Mouse (Mus musculus) bone marrow, adult 2 months (tissue): ENCODE measurements around the gene Ttf2. TPM values are rescaled to one million over a fixed set of nuclear protein-coding genes. Genes with fewer than 3 reads are reported as not detected.

Source experiments
- H3K27ac ChIP-seq: fragments of 200-500 bp; 2 replicates; pipeline ENCODE4 v1.5.1; 2012; ENCODE audit warnings: low read depth, mild to moderate bottlenecking, control low read depth, inconsistent platforms, low read length; ENCODE audit not compliant: control insufficient read depth, poor library complexity, insufficient read depth
- H3K4me1 ChIP-seq: fragments of 200-500 bp; 2 replicates; pipeline ENCODE4 v1.6.1; 2011; ENCODE audit warnings: low read length; ENCODE audit not compliant: control insufficient read depth, insufficient read depth
- H3K4me3 ChIP-seq: fragments of 200-500 bp; replicated peaks from 2 replicates; pipeline ENCODE3; 2011; ENCODE audit warnings: mild to moderate bottlenecking, low read depth, low read length, control low read depth; ENCODE audit not compliant: control insufficient read depth
- CTCF ChIP-seq: fragments of 200-500 bp; IDR thresholded peaks from 2 replicates; pipeline ENCODE4 v1.5.1; 2011; ENCODE audit warnings: low read length, control low read depth; ENCODE audit not compliant: control insufficient read depth, insufficient read depth
- POLR2A ChIP-seq: fragments of 200-500 bp; IDR thresholded peaks from 2 replicates; pipeline ENCODE4 v1.6.1; 2011; ENCODE audit warnings: low read depth, mild to moderate bottlenecking, control low read depth, low read length, borderline replicate concordance; ENCODE audit not compliant: control insufficient read depth
- WGBS: fragments of 180-500 bp; shearing (Covaris S2); methylation state at CpG from one replicate; pipeline ENCODE4 v1.1.7; 2018; 5-methylcytosine and 5-hydroxymethylcytosine counted together
- polyA plus RNA-seq: library from polyadenylated mRNA; stranded (reverse); fragments of >200 nt; gene quantifications from 2 replicates; pipeline ENCODE4 v1.2.4, GENCODE M21; 2011; ENCODE audit warnings: low replicate concordance; ENCODE audit not compliant: missing spikeins, insufficient read depth, insufficient read length

The Ttf2 gene
- polyA plus RNA-seq, 1 experiment = 14.0 TPM

GRCm38 (mm10) chr3:100961501-100961900 is 8.0 kb downstream of the Ttf2 start:
- Histone ChIP-seq H3K4me3 (no peak overlapping the region), H3K27ac (no peak overlapping the region), H3K4me1 (no peaks in the 10 kb centered on the region)
- 90% methylated on average over 7 of the region's 7 CpGs for WGBS
- TF ChIP-seq POLR2A (no peak), CTCF (no peak)

- Histone ChIP-seq H3K4me1 (no peaks in the 10 kb centered on the region), H3K27ac (no peak overlapping the region), H3K4me3 (no peak overlapping the region)
- WGBS = 74% methylated on average over 5 of the region's 5 CpGs
- TF ChIP-seq CTCF = no peak
- TF ChIP-seq POLR2A = no peak
Measured at GRCm38 (mm10) chr3:100961007-100961406, 8.5 kb downstream of the Ttf2 start.

- H3K4me1 ChIP-seq = no peaks in the 10 kb centered on the region
- H3K27ac ChIP-seq = no peak overlapping the region
- TF ChIP-seq CTCF = no peak
- TF ChIP-seq POLR2A = no peak
- H3K4me3 ChIP-seq = no peak overlapping the region
Measured at GRCm38 (mm10) chr3:100954616-100955015, 14.8 kb downstream of the Ttf2 start.

- 89% methylated on average over 4 of the region's 4 CpGs for WGBS
- Histone ChIP-seq H3K4me3 (no peak overlapping the region), H3K27ac (no peak overlapping the region), H3K4me1 (no peaks in the 10 kb centered on the region)
- no peak for TF ChIP-seq POLR2A
- no peak for TF ChIP-seq CTCF
Measured at GRCm38 (mm10) chr3:100951531-100951930, 17.9 kb downstream of the Ttf2 start.

- H3K27ac ChIP-seq = no peak overlapping the region
- WGBS = 90% methylated on average over 8 of the region's 8 CpGs
- TF ChIP-seq POLR2A = no peak
- no peak for TF ChIP-seq CTCF
Measured at GRCm38 (mm10) chr3:100947286-100947685, 22.2 kb downstream of the Ttf2 start.

GRCm38 (mm10) chr3:100940496-100941037 is 28.9 kb downstream of the Ttf2 start:
- 83% methylated on average over 4 of the region's 4 CpGs for whole genome bisulfite sequencing
- TF ChIP-seq CTCF (no peak), POLR2A (no peak)
- H3K27ac ChIP-seq = no peak overlapping the region
- no peaks in the 10 kb centered on the region for H3K4me1 ChIP-seq
- H3K4me3 ChIP-seq = no peak overlapping the region

More at GRCm38 (mm10) chr3:100947286-100947685, 22.2 kb downstream of the Ttf2 start:
- no peak overlapping the region for H3K4me3 ChIP-seq
- H3K4me1 ChIP-seq = no peaks in the 10 kb centered on the region

- WGBS = 88% methylated on average over 4 of the region's 4 CpGs
- no peak for TF ChIP-seq CTCF
- no peak for TF ChIP-seq POLR2A
- Histone ChIP-seq H3K27ac (no peak overlapping the region), H3K4me3 (no peak overlapping the region), H3K4me1 (no peaks in the 10 kb centered on the region)
Measured at GRCm38 (mm10) chr3:100938211-100938610, 31.3 kb downstream of the Ttf2 start.

GRCm38 (mm10) chr3:100936201-100936600 is 33.3 kb downstream of the Ttf2 start:
- H3K4me3 ChIP-seq = no peak overlapping the region
- no peak overlapping the region for H3K27ac ChIP-seq
- peaks cover 1% of the 10 kb centered on the region for H3K4me1 ChIP-seq
- TF ChIP-seq CTCF (no peak), POLR2A (no peak)
- WGBS = 89% methylated on average over 6 of the region's 6 CpGs

- WGBS = 88% methylated on average over 6 of the region's 6 CpGs
- no peak for TF ChIP-seq CTCF
- no peak for TF ChIP-seq POLR2A
Measured at GRCm38 (mm10) chr3:100935521-100935920, 33.9 kb downstream of the Ttf2 start.

More at GRCm38 (mm10) chr3:100935521-100935920, 33.9 kb downstream of the Ttf2 start:
- Histone ChIP-seq H3K27ac (no peak overlapping the region), H3K4me3 (no peak overlapping the region), H3K4me1 (peaks cover 1% of the 10 kb centered on the region)
